Mouse (Mus musculus): ENCODE measurements around the gene Rarb.

The Rarb gene

DNA sequence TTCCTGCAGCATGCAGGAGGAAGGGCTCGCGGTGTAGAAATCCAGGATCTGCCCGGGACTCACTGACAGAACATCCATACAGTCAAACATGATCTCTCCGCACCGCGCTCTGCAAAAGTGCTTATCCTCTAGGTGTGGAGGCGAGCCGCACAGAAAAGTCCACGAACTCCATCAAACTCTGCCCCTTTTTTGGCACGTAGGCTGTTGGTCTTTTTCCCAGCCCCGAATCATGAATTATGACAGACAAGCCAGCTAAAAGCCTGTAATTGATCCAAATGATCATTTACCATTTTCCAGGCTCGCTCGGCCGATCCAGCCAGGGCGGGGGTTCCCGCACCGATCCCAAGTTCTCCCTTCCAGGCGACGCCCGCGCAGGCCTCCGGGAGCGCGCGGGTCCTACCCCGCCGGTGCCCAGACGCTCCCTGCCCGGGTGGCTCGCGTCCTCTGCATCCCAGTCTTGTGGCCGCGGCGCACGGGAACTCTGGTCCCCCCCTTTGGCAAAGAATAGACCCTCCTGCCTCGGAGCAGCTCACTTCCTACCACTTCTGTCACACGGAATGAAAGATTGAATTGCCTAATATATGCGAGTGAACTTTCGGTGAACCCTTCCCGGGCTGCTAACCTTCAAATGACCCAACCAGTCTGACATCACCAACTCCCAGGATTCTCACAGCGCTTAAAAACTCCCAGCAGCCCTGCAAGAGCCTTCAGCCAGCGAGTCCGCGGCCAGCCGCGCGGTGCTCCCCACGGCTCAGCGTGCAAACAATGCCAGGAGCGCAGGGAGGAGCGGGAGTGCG is 243.8 kb downstream of the Rarb start:
- DNase-seq, result no peak

DNA sequence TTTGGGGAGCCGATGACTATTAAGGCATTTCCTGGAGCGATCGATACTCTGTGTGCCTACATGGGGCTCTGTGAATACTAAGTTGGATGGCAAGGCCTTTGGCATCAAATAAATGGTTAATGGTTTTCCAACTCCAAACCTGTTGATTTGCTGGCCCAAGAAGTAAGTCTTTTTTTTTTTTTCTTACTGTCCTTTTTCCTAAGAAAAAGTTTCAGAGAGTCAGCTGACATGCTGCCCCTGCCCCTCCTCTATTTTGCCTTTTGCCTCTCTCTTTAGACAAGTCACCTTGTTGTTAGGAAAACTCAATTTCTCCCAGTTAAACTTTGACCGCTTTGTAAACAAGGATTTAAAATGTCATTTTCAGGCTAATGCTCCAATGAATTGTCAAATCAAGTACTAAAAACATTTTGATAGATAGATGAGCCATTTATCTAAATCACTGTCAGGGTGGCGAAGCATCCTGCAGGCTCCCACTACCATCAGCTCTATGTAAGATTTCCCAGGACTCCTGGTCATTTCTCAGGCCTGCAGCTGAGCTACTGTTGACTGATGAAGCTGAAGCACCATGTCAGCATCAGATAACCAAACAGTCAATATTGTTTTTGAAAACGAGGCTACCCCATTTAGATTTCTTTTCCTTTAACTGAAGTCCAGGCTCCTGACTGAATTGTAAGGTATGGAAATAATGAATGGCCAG is 245.3 kb downstream of the Rarb start:
- DNase-seq, result no peak

DNA sequence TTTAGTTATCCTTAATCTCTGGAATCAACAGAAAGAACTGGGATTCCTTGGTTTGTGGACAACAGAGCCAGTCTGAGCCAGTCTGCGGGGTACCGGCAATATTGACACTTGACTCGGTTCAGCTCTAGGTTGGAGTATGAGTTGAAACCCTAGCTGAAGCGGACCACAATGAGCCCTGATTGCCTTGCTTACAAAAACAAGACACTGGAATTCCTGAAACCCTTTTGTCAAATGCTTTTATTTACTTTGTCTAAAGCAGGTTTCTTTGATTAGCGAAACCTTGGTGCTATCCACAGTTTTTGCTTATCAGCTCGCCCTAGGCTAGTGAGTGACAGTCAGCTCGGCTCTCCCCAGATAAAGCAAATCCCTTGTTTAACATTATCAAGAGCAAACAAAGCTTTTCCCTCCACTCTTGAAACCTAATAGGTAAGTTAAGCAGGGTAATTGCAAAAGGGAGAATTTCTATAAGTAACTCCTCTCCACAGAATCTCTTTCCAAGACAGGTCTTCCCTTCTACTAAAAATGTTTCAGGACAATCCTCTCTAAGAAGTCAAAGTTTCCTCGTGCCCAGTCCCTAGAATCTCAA is 246.1 kb downstream of the Rarb start:
- no peak for DNase-seq

DNA sequence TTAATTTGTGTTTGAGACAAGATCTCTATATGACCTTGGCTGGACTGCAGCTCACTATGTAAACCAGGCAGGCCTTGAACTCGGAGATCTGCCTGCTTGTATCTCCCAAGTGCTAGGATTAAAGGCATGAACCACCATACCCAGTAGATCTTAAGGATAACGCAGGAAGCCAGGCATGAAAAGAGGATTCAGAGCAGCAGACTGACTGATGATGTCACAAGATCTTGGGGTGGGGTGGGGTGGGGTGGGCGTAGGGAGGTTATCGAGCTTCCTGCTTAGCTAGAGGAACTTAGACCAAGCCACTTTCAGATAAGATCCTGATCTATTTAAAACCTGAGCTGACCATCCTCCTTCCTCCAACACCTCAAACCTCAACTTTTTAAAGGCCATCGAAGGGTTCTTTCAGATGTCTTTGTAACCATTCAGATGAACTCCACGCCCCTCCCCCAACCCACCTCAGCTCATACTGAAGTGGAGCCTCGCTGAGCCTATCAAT is 249.4 kb downstream of the Rarb start:
- no peak for DNase-seq

DNA sequence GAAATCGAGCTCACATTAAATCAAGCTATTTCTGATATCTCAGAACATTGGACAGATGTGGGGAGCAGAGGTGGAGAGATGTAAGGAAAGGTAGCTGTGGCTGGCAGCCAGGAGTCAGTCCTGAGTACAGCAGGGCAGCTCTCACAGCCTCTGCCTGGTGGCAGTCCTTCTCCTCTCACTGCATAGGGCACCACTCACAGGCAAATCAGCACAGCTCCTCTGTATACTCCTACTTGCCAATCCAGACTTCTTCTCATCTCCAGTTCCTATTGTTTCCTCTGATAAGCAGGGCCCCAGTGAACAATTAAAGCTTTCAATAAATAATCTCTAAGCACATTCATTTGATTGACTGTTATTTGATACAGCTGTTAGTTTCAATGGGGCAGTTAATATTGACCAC is 252.0 kb downstream of the Rarb start:
- DNase-seq, result no peak

DNA sequence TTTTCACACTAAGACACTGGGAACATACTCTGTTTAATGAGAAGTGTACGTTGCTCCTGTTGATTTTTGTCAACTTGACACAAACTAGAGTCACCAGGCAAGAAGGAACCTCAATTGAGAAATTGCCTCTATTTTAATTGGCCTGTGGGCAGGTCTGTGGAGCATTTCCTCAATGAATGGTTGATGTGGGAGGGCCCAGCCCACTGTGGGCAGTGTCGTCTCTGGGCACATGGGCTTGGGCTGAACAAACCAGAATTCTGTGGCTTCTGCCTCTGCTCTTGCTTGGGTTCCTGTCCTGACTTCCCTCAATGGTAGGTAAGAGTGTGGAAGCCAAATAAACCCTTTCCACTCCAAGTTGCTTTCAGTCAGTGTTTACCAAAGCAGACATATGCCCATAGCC is 255.0 kb downstream of the Rarb start:
- DNase-seq, result no peak

- no peak for DNase-seq
These were observed 257.3 kb downstream of the Rarb start for GRCm38 (mm10) chr14:16561496-16562170.

- no peak for DNase-seq
These were observed 259.4 kb downstream of the Rarb start for GRCm38 (mm10) chr14:16559294-16560217.

DNA sequence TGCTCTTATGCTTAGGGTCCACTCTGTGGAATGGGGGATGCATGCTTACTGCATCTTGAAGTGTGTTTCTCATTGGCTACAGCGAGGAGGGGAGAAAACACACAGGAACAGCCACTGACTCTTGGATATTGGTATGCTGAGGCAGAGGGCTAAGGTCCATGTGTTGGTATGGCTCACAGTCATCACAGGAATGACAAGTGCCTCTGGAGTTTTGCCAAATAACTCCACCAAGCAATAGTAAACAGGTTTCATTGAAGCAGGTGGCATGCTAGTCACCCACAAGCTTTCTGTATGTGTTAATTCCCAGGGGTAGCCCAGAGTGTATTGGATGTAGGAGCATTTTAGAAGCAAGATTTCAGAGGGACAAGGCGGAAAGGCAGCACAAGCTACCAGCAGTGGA is 260.9 kb downstream of the Rarb start:
- no peak for DNase-seq

DNA sequence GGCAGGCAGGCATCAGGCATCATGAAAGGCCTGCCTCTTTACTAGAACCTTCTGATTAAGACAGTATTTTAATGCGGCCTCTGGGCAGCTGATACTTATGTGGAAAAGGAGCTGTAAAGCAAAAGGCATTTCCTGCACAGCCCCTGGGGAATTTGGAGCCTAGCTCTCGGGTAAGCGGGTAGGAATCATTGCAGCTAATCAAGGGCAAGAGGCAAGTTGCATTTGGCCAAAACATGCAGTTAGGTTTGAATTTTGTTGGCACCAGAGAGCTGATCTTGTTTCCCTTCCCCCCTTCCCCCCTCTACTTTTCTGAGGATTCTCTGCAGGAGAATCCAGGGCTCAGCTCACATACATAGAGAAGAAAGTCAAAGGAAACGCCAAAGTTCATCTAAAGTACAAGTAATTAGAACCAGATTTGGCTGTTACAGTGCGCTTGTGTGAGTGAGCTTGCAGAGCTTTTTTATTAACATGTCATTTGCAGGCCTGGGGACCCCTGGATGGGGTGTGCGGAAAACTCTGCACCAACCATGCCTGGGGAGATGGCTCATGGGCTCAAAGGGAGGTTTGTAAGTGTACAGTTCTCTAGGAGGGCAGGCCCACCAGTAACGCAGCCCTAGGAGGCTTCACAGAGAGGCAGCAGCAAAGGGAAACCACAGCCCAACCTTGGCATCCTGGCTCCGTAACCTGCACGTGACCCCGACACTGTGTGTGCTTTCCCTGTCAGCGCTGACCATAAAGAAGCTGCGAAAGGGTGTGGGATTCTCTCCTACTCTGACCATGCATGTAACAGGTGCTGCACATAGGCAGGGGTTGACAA is 264.1 kb downstream of the Rarb start:
- DNase-seq, result no peak

DNA sequence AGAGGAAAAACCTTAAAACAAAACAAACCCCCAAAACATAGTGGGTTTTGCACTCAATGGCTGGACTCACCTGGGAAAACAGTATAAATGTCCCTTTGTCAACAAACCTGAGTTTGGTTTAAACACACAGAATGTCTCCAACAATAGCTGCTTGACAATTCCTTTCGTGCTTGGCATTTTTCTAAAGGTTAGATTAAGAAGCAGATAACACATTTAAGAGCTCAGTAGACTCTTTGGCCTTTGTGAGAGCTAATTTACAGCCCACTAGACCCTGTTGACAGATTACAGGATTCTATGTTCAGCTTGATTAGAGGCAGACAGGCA is 264.7 kb downstream of the Rarb start:
- DNase-seq, result no peak

DNA sequence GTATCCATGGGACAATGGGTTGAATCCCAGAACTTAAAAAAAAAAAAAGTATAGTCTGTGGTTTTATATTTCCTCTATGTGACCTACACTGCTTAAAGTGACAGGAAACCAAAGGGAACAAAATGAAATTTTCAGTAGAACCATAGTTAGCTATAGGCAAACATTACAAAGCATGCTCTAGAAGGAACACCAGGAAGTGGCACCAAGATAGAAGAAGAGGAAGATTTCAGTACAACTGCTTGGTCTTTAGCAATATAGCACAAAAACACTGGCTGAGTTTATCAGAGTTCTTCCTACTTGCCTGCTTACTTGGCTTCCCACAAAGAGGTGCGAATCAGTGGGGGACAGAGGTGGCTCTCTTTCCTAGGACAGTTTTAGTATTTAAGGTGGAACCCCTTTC is 266.7 kb downstream of the Rarb start:
- DNase-seq, result no peak

DNA sequence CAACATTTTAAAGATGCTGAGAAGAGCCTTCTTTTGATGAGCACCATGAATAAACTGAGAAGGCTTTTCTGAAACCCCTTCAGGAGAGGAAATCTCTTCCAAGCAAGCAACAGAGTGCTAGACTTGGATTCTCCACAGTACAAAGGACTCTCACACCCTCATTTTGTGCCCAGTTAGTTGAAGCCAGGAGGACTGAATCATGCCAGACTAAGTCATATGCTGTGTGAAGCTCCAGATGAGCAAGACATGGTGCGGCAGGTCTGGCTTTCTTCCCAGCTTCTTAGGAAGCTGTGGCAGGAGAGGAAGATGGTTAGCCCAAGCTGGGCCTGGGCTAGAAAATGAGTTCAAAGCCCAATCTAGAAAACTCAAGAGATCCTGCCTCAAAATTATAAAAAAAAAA is 267.1 kb downstream of the Rarb start:
- no peak for DNase-seq

DNA sequence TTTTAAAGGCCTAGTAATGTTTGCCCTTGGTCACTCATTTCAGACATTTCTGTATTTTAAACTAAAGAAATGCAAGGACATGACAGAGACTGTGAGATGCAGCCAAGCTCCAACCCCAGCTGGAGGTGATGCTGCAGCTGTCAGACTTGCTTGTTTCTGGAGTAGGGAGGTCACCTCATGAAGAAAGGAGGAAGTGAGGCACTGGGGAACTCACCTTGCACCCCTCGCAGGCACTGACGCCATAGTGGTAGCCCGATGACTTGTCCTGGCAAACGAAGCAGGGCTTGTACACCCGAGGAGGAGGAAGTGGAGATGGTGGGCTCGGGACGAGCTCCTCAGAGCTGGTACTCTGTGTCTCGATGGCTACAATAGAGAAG is 270.8 kb downstream of the Rarb start:
- DNase-seq, result no peak

DNA sequence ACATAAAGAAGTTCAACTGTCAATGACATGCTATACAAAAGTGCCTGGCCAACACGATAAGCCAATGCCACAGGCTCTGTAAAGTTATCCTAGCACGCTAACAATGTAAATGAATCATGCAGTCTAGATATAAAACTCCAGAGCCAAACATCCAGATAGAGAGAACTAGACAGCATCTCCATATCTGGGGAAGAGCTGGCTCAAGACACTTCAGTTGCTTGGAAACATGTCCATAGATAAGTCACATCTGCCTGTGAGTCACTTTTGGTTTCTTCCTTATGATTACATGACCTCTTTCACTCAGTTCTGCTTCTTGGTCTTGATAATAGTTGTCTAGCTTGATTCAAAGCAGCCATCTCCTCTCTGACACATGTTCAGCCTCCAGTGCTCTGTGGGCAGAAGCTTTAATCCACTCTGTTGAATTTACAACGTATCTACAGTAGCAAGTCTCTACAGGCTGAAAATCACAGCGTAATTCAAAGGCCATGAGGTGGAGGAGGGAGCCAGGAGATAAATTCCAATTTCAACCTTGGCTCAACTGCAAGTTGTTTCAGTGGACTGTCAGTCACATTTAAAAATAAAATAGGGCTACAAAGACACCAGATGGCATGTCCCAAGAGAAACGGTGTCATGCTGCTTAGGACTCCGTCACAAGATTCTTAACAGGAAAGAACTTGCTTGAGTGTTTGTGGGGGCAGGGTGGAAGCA is 271.3 kb downstream of the Rarb start:
- DNase-seq, result no peak

DNA sequence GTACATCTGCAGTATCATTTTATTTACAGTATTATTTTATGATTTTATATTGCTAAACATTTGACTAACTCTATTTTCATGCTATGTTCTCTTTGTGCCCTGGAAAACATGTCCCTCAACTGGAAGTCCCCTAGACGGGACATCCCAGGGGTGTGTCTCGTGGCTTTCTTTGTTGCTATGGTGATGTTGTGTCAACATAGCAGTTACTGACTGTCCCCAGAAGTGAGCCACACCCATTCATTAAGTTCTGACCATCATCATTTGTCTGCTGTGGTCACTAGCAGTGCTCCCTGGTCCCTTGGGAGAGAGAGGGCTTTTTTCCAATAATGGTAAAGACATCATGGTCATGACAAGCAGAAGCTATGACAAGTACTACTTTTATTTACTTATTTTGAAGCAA is 274.0 kb downstream of the Rarb start:
- DNase-seq, result no peak

GRCm38 (mm10) chr14:16541641-16542040 is 277.3 kb downstream of the Rarb start:
- DNase-seq, result no peak

GRCm38 (mm10) chr14:16537433-16537832 is 281.5 kb downstream of the Rarb start:
- no peak for DNase-seq

DNA sequence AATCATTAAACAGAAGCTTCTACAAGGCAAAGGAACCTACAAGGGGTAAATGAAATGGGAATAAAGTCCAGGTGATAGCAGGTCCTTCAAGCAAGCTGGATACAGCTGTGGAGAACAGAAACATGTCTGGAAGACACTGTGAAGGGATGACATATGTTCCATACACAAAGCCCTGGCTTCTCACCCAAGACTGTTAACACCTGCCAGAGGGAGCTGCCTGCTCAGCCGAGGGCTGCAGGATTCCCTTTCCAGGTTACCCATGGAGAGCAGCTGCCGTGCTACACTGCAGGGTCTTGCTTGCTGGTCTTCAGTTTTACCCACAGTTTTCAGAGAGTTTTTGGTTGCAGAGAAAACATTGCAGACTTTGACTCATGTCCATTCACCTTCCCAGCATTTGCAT is 290.3 kb downstream of the Rarb start:
- no peak for DNase-seq

- DNase-seq, result no peak
These were observed 292.8 kb downstream of the Rarb start for GRCm38 (mm10) chr14:16526120-16526519.
